Mouse (Mus musculus) cortical plate, adult 2 months (tissue): Measurements from ENCODE around the gene Eif5a.

Experiments used
- CTCF ChIP-seq: fragments of 200-500 bp; IDR thresholded peaks from 2 replicates; pipeline ENCODE4 v1.5.1; 2011; ENCODE audit warnings: mild to moderate bottlenecking, control low read depth, low read length; ENCODE audit not compliant: insufficient read depth; ENCODE audit errors: extremely low read depth
- POLR2A ChIP-seq: fragments of 200-500 bp; IDR thresholded peaks from 2 replicates; pipeline ENCODE4 v1.6.1; 2011; ENCODE audit warnings: mild to moderate bottlenecking, low read length, control low read depth; ENCODE audit not compliant: insufficient read depth; ENCODE audit errors: extremely low read depth

DNA sequence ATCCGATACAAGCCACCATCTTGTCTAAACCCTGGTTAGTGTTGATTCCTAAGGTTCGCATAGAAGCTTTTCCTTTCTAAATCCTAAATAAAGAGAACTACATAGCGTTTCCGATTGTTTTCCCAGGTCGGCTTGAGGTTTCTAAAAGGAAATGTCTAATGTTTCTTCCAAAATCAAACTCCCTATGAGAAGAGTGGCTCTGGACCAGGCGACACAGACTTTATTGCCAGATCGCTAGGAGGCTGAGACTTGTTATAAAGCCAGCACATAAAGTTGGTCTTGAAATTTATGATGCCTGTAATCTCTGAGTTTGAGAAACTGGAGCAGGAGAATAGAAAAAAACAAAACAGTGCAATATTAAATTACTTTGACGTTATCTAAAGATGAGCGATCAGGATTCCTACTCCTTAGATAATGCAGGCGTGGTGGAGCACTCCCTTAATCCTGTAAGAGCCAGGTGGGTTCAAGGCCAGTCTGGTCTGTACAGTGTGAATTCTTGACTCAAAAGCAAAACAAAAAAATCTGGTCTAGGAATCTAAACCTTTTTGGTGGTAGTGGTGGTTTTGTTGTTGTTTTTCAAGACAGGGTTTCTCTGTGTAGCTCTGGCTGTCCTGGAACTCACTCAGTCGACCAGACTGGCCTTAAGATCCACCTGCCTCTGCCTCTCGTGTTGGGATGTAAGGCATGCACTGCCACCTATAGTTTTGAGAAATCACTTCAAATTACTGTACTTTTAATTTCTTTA lies 426 bp upstream of the Eif5a start:
- no peak for TF ChIP-seq CTCF
- TF ChIP-seq POLR2A: no peak
